Mouse (Mus musculus) mouse trophoblast stem cell (cell line): Measurements from ENCODE around the gene Hunk.

Experiments used
- in situ Hi-C, 2 experiments: fragments of 300-500 bp; cut with MseI, MboI; formaldehyde crosslinking; loops; 2 replicates in 1 of 2; 3 replicates in 1 of 2; pipeline ENCODE4 v1.15.1; 2025

Hunk gene

GRCm38 (mm10) chr16:90385688-90386513 is at the start of gene Hunk:
TSS of gene Hunk (plus strand) at chr16:90386013.
- in situ Hi-C loops, result loop anchor here (25.0 kb wide), 1 partner anchor 326 kb away; no protein-coding TSS in a partner anchor

GRCm38 (mm10) chr16:90339026-90339425 is 46.8 kb upstream of the Hunk start:
- in situ Hi-C loops, result no loop called here

GRCm38 (mm10) chr16:90341086-90341485 is 44.7 kb upstream of the Hunk start:
- in situ Hi-C loops, result no loop called here

- in situ Hi-C loops, result no loop called here
Measured at GRCm38 (mm10) chr16:90349700-90350548, 35.9 kb upstream of the Hunk start.

GRCm38 (mm10) chr16:90351726-90352125 is 34.1 kb upstream of the Hunk start:
- in situ Hi-C loops, result no loop called here

- in situ Hi-C loops, result no loop called here
Measured at GRCm38 (mm10) chr16:90352691-90353090, 33.1 kb upstream of the Hunk start.

GRCm38 (mm10) chr16:90353156-90353555 is 32.7 kb upstream of the Hunk start:
- in situ Hi-C loops, result no loop called here

GRCm38 (mm10) chr16:90359329-90359728 is 26.5 kb upstream of the Hunk start:
- in situ Hi-C loops, result no loop called here

GRCm38 (mm10) chr16:90359750-90360149 is 26.1 kb upstream of the Hunk start:
- in situ Hi-C loops, result no loop called here

- in situ Hi-C loops, result no loop called here
Measured at GRCm38 (mm10) chr16:90360327-90360726, 25.5 kb upstream of the Hunk start.

GRCm38 (mm10) chr16:90362926-90363325 is 22.9 kb upstream of the Hunk start:
- in situ Hi-C loops, result no loop called here

- in situ Hi-C loops, result loop anchor here (25.0 kb wide), 1 partner anchor 332 kb away; no protein-coding TSS in a partner anchor
Measured at GRCm38 (mm10) chr16:90379897-90380296, 5.9 kb upstream of the Hunk start.

- in situ Hi-C loops, result loop anchor here (25.0 kb wide), 1 partner anchor 331 kb away; no protein-coding TSS in a partner anchor
Measured at GRCm38 (mm10) chr16:90381633-90382032, 4.2 kb upstream of the Hunk start.

- in situ Hi-C loops, result loop anchor here (25.0 kb wide), 1 partner anchor 330 kb away; no protein-coding TSS in a partner anchor
Measured at GRCm38 (mm10) chr16:90382701-90383280, 3.0 kb upstream of the Hunk start.

GRCm38 (mm10) chr16:90384058-90384457 is 1.8 kb upstream of the Hunk start:
- in situ Hi-C loops, result loop anchor here (25.0 kb wide), 1 partner anchor 328 kb away; no protein-coding TSS in a partner anchor

GRCm38 (mm10) chr16:90384846-90385245 is 967 bp upstream of the Hunk start:
- in situ Hi-C loops, result loop anchor here (25.0 kb wide), 1 partner anchor 327 kb away; no protein-coding TSS in a partner anchor

- in situ Hi-C loops, result loop anchor here (25.0 kb wide), 1 partner anchor 327 kb away; no protein-coding TSS in a partner anchor
Measured at GRCm38 (mm10) chr16:90385326-90385687, 506 bp upstream of the Hunk start.

- in situ Hi-C loops, result loop anchor here (25.0 kb wide), 1 partner anchor 326 kb away; no protein-coding TSS in a partner anchor
Measured at GRCm38 (mm10) chr16:90386514-90387160, 824 bp downstream of the Hunk start.

GRCm38 (mm10) chr16:90387161-90387671 is 1.4 kb downstream of the Hunk start:
- in situ Hi-C loops, result loop anchor here (25.0 kb wide), 1 partner anchor 325 kb away; no protein-coding TSS in a partner anchor

GRCm38 (mm10) chr16:90387961-90388360 is 2.1 kb downstream of the Hunk start:
- in situ Hi-C loops, result loop anchor here (25.0 kb wide), 1 partner anchor 324 kb away; no protein-coding TSS in a partner anchor
